Mouse (Mus musculus) stomach, embryonic 14.5 days (tissue): Measurements from ENCODE around the gene Aes. TPM values are rescaled to one million over a fixed set of nuclear protein-coding genes. Genes with fewer than 3 reads are reported as not detected.

ENCODE experiments used
- ATAC-seq: fragments of 200-750 bp; cut with Nextera tagmentation; 2 replicates; pipeline ENCODE4 v1.8.0; 2017; ENCODE audit warnings: low read depth, moderate TSS enrichment; ENCODE audit not compliant: insufficient number of reproducible peaks, insufficient read depth, low FRiP score
- H3K27ac ChIP-seq: fragments of 300-500 bp; sonication (generic); 2 replicates; pipeline ENCODE4 v1.5.1; 2014; ENCODE audit warnings: mild to moderate bottlenecking, low read length, moderate library complexity, mixed read lengths
- H3K27me3 ChIP-seq: fragments of 300-500 bp; sonication (generic); 2 replicates; pipeline ENCODE4 v1.6.1; 2014; ENCODE audit warnings: low read length, control low read depth, mixed read lengths; ENCODE audit not compliant: control insufficient read depth, insufficient read depth
- H3K36me3 ChIP-seq: fragments of 300-500 bp; sonication (generic); 2 replicates; pipeline ENCODE4 v1.6.1; 2014; ENCODE audit warnings: mild to moderate bottlenecking, control low read depth, low read length, moderate library complexity, mixed read lengths; ENCODE audit not compliant: control insufficient read depth, insufficient read depth
- H3K4me1 ChIP-seq: fragments of 300-500 bp; sonication (generic); 2 replicates; pipeline ENCODE4 v1.6.1; 2014; ENCODE audit warnings: low read length, control low read depth, mixed read lengths; ENCODE audit not compliant: control insufficient read depth, insufficient read depth
- H3K4me2 ChIP-seq: fragments of 300-500 bp; sonication (generic); replicated peaks from 2 replicates; pipeline ENCODE4 v1.6.1; 2014; ENCODE audit warnings: low read depth, low read length, control low read depth
- H3K4me3 ChIP-seq: fragments of 300-500 bp; sonication (generic); 2 replicates; pipeline ENCODE4 v1.5.1; 2014; ENCODE audit warnings: low read depth, low read length, control low read depth
- H3K9ac ChIP-seq: fragments of 300-500 bp; sonication (generic); replicated peaks from 2 replicates; pipeline ENCODE4 v1.6.1; 2014; ENCODE audit warnings: low read depth, mild to moderate bottlenecking, control low read depth, low read length, moderate library complexity, mixed read lengths
- H3K9me3 ChIP-seq: fragments of 300-500 bp; sonication (generic); 2 replicates; pipeline ENCODE4 v1.6.1; 2016; ENCODE audit warnings: low read depth, low read length, control low read depth; ENCODE audit not compliant: control insufficient read depth
- WGBS: fragments of 180-500 bp; shearing (Covaris S2); extraction: QIAGEN DNeasy Blood & Tissue Kit; methylation state at CpG from one replicate; pipeline ENCODE4 v1.1.7; 2014; 5-methylcytosine and 5-hydroxymethylcytosine counted together
- polyA plus RNA-seq: library from polyadenylated mRNA; unstranded; fragments of >200 nt; fragmentation: Nextera tagmentation; extraction: Ambion mirVana; gene quantifications from 2 replicates; pipeline ENCODE4 v1.2.1, GENCODE M21; 2014

The Aes gene
- polyA plus RNA-seq, 1 experiment from 2014 or later = 363 TPM

DNA sequence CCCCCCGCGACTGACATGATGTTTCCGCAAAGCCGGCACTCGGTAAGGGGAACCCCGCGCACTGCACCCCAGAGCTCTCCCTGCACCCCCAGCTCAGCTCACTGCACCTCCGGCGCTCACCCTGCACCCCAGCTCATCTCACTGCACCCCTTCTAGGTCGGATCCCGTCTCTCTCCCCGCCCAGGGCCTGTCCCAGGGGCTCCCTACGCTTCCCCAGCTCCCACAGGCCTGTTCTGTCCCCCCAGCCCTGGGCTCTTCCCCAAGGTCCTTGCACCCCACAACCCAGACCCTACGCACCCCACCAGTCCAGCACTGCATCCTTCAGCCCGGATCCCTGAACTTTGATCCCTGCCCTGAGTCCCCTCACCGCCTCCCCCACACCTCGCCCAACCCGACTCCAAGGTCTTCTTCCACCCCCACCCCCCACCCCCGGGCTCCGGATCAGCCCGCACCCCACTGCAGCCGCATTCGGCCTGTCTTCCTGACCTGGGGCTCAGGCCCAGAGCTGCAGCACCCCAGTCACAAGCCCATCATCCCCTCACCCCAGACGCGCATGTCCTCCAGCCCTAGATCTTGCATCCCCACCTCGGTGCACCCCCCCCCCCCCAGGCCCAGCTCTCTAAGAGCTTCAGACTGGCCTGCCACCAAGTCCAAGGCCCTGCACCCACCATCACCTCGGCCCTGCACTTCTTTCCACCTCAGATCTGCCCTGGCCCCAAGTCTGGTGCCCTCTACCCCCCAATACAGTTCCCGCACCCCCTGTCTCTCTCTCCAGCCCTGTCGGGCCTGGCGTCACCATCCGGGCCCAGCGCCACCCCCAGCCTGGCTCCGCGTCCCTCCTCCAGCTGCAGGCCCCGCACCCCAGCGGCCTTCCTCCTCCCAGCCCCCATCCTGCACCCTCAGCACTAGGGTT lies 595 bp downstream of the Aes start:
- WGBS = 1% methylated on average over 29 of the region's 36 CpGs
- ATAC-seq = peak; percentile 24; the same call in 1 of the 2 replicates
- Histone ChIP-seq H3K9me3 (no peaks in the 10 kb centered on the region; the same call in 1 of the 2 replicates), H3K27me3 (no peaks in the 10 kb centered on the region), H3K4me3 (peak overlapping the region; percentile 96), H3K9ac (peak overlapping the region; percentile 95), H3K36me3 (peaks cover 16% of the 10 kb centered on the region), H3K27ac (peak overlapping the region; percentile 95), H3K4me1 (peaks cover 35% of the 10 kb centered on the region), H3K4me2 (peak overlapping the region; percentile 53)

- Histone ChIP-seq H3K4me1 (peaks cover 36% of the 10 kb centered on the region), H3K4me2 (peak overlapping the region; percentile 53), H3K36me3 (peaks cover 26% of the 10 kb centered on the region), H3K9ac (peak overlapping the region; percentile 95; the same call in 1 of the 2 replicates), H3K27ac (peak overlapping the region; percentile 95; the same call in 1 of the 2 replicates), H3K27me3 (no peaks in the 10 kb centered on the region), H3K9me3 (no peaks in the 10 kb centered on the region; the same call in 1 of the 2 replicates), H3K4me3 (peak overlapping the region; percentile 96)
- 12% methylated on average over 16 of the region's 16 CpGs for WGBS
- no peak for ATAC-seq
Measured at GRCm38 (mm10) chr10:81560719-81561459, 1.6 kb downstream of the Aes start.

DNA sequence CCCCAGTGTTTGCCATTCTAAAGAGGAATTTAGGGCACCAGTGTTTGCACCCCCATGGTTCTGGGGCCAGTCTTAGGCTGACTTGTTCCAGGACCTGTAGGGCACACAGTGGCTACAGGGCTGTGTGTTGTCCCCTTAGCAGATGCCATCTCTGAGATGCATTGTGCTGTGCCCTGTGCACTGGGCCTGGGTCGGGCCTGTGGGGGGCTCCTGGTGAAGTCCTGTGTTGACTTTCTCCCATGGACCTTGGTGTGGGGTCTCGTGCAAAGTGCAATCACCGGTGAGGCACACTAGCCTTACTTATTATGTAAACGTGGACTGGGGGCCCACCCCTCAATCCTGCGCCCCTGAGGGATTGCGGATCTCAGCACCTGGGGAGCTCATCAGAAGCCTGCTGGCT lies 3.1 kb downstream of the Aes start:
- Histone ChIP-seq H3K9me3 (no peaks in the 10 kb centered on the region), H3K4me2 (peak overlapping the region; percentile 3), H3K27me3 (no peaks in the 10 kb centered on the region), H3K36me3 (peaks cover 37% of the 10 kb centered on the region), H3K9ac (no peak overlapping the region), H3K4me1 (peaks cover 36% of the 10 kb centered on the region), H3K27ac (no peak overlapping the region), H3K4me3 (0 out of 2 replicates have a peak overlapping the region, but pooled peaks have one; percentile 2)
- WGBS = 68% methylated on average over 6 of the region's 6 CpGs
- no peak for ATAC-seq

- Histone ChIP-seq H3K36me3 (peaks cover 37% of the 10 kb centered on the region), H3K4me1 (peaks cover 44% of the 10 kb centered on the region), H3K27ac (no peak overlapping the region), H3K27me3 (no peaks in the 10 kb centered on the region), H3K9ac (no peak overlapping the region), H3K9me3 (no peaks in the 10 kb centered on the region), H3K4me2 (peak overlapping the region; percentile 44), H3K4me3 (0 out of 2 replicates have a peak overlapping the region, but pooled peaks have one; percentile 19)
- 50% methylated on average over 6 of the region's 6 CpGs for WGBS
- ATAC-seq = no peak
Measured at GRCm38 (mm10) chr10:81563481-81563880, 4.2 kb downstream of the Aes start.

DNA sequence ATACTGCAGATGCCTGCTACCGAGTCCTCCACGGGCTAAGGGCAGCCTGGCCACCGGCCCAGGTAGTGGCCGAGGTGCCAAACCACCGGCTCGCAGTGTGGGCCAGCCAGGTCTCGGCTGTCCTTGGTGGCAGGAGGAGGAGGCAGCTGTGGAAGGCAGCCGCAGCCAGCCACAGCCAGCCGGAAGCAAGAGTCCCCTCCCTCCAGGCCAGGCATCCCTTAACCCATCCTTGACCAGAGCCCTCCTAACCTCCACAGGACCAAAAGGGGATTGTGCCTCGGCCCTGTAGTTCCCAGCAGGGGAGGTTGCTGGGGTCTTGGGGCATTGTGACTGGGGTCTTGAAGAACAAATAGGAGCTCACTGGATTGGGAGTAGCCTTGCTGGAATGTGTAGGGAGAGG lies 4.9 kb downstream of the Aes start:
- WGBS = 8% methylated on average over 10 of the region's 10 CpGs
- H3K4me3 ChIP-seq = peak overlapping the region; percentile 19
- peak; percentile 10; the same call in 1 of the 2 replicates for ATAC-seq
- H3K9me3 ChIP-seq = no peaks in the 10 kb centered on the region
- peaks cover 37% of the 10 kb centered on the region for H3K36me3 ChIP-seq
- peak overlapping the region; percentile 44 for H3K4me2 ChIP-seq
- peaks cover 50% of the 10 kb centered on the region for H3K4me1 ChIP-seq
- peak overlapping the region; percentile 36; the same call in 1 of the 2 replicates for H3K27ac ChIP-seq
- H3K27me3 ChIP-seq = no peaks in the 10 kb centered on the region
- H3K9ac ChIP-seq = no peak overlapping the region

DNA sequence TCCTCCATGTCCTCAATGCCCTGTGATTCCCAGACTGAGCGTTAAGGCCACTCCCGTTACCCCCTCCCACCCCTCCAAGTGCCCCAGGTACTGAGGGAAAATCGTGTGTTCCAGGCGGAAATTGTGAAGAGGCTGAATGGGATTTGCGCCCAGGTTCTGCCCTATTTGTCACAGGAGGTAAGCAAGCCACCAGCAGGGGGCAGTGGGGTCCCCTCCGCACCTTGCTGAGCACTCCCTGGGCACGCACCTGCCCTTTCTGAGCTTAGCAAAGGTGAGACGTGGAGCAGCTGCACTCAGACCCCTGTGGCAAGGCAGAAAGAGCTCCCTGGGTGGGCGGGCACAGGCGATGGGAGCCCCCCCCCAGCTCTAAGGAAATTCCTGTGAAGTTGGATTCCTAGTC lies 5.4 kb downstream of the Aes start:
- ATAC-seq = no peak
- H3K36me3 ChIP-seq = peaks cover 37% of the 10 kb centered on the region
- H3K27me3 ChIP-seq = no peaks in the 10 kb centered on the region
- no peaks in the 10 kb centered on the region for H3K9me3 ChIP-seq
- peak overlapping the region; percentile 7; the same call in 1 of the 2 replicates for H3K27ac ChIP-seq
- peaks cover 56% of the 10 kb centered on the region for H3K4me1 ChIP-seq
- H3K4me3 ChIP-seq = no peak overlapping the region
- H3K9ac ChIP-seq = no peak overlapping the region
- 34% methylated on average over 10 of the region's 10 CpGs for WGBS
- H3K4me2 ChIP-seq = no peak overlapping the region

DNA sequence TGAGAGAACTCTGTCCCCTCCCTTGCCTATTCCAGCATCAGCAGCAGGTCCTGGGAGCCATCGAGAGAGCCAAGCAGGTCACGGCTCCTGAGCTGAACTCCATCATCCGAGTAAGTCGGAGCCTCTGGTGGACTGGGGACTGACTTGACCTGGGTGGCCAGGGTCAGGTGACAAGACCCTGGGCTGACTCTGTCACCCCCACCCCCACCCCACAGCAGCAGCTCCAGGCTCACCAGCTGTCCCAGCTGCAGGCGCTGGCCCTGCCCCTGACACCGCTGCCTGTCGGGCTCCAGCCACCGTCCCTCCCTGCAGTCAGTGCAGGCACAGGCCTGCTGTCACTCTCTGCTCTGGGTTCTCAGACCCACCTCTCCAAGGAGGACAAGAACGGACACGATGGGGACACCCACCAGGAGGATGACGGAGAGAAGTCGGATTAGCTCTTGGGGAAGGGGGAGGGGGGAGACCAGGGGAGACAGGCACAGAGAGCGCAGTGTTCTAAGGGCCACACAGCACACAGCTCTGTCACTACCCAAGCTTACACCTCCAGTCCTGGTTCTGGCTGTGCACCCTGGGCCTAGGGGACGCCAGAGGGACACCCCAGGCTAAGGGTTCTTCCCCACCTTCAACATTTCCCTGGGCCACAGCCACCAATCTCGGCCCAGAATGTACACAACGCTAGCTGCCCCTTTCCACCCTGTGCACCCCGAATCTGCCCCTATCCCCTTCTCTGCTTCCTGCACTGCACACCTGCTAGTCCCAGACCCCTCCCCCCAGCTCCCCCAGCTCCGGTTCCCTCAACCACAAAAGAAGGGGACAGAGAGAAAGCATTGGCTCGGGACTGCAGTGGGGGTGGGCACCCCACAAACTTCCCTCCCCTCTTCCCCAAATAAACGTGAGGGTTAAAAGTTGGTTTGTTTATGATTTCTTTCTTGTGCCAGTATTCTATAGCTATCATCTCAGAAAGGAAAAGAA lies 6.3 kb downstream of the Aes start:
- H3K36me3 ChIP-seq = peaks cover 37% of the 10 kb centered on the region
- H3K4me3 ChIP-seq = no peak overlapping the region
- H3K4me1 ChIP-seq = peaks cover 61% of the 10 kb centered on the region
- ATAC-seq = no peak
- no peak overlapping the region for H3K4me2 ChIP-seq
- peak overlapping the region; percentile 7; the same call in 1 of the 2 replicates for H3K27ac ChIP-seq
- WGBS = 48% methylated on average over 20 of the region's 20 CpGs
- H3K9me3 ChIP-seq = no peaks in the 10 kb centered on the region
- no peaks in the 10 kb centered on the region for H3K27me3 ChIP-seq
- no peak overlapping the region for H3K9ac ChIP-seq
